Mouse (Mus musculus) kidney, postnatal 0 days (tissue): ENCODE measurements at regions not wholly inside any gene's neighbourhood (a gene's known extent, or its start where the extent isn't known, plus 50 kb on each side); places are given as distances from the start of the nearest gene placed in this dataset.
A peak's percentile ranks its signal among the peaks of the same experiment; 100 is the strongest.

ENCODE experiments used
- ATAC-seq: fragments of 200-750 bp; cut with Nextera tagmentation; replicated peaks from 2 replicates; pipeline ENCODE4 v1.8.0; 2017; ENCODE audit warnings: low read depth, moderate number of reproducible peaks, moderate TSS enrichment, moderate library complexity; ENCODE audit not compliant: low FRiP score
- DNase-seq: peaks from one replicate; pipeline ENCODE4 v3.0.0-alpha.2; 2016; ENCODE audit warnings: low spot score
- H3K27ac ChIP-seq: fragments of 300-500 bp; sonication (generic); 2 replicates; pipeline ENCODE4 v1.5.1; 2014; ENCODE audit warnings: mild to moderate bottlenecking
- H3K27me3 ChIP-seq: fragments of 300-500 bp; sonication (generic); 2 replicates; pipeline ENCODE4 v1.6.1; 2014; ENCODE audit warnings: low read length, mixed read lengths; ENCODE audit not compliant: insufficient read depth
- H3K36me3 ChIP-seq: fragments of 300-500 bp; sonication (generic); 2 replicates; pipeline ENCODE4 v1.6.1; 2014; ENCODE audit warnings: low read length, mixed read lengths; ENCODE audit not compliant: insufficient read depth
- H3K4me1 ChIP-seq: fragments of 300-500 bp; sonication (generic); replicated peaks from 2 replicates; pipeline ENCODE4 v1.6.1; 2014; ENCODE audit warnings: antibody characterized with exemption, low read length, mixed read lengths; ENCODE audit not compliant: insufficient read depth
- H3K4me2 ChIP-seq: fragments of 300-500 bp; sonication (generic); 2 replicates; pipeline ENCODE4 v1.6.1; 2014; ENCODE audit warnings: mild to moderate bottlenecking, low read length, moderate library complexity, mixed read lengths
- H3K4me3 ChIP-seq: fragments of 300-500 bp; sonication (generic); replicated peaks from 2 replicates; pipeline ENCODE4 v1.5.1; 2014; ENCODE audit warnings: low read depth, low read length
- H3K9ac ChIP-seq: fragments of 300-500 bp; sonication (generic); 2 replicates; pipeline ENCODE4 v1.6.1; 2014; ENCODE audit warnings: low read depth, low read length
- H3K9me3 ChIP-seq: fragments of 300-500 bp; sonication (generic); replicated peaks from 2 replicates; pipeline ENCODE4 v1.6.1; 2016; ENCODE audit warnings: low read length, inconsistent platforms, mixed read lengths
- CTCF ChIP-seq: IDR thresholded peaks from 2 replicates; pipeline ENCODE4 v1.5.1; 2016; ENCODE audit warnings: antibody characterized with exemption, low read depth, mild to moderate bottlenecking, moderate library complexity
- WGBS: fragments of 180-500 bp; shearing (Covaris S2); extraction: QIAGEN DNeasy Blood & Tissue Kit; methylation state at CpG from one replicate; pipeline ENCODE4 v1.1.7; 2014; 5-methylcytosine and 5-hydroxymethylcytosine counted together

GRCm38 (mm10) chr5:61613232-61613631 is 195.4 kb upstream of the G6pd2 start:
- no peak for ATAC-seq
- no peaks in the 10 kb centered on the region for H3K9me3 ChIP-seq
- H3K27ac ChIP-seq: no peak overlapping the region
- H3K9ac ChIP-seq: no peak overlapping the region
- no peaks in the 10 kb centered on the region for H3K27me3 ChIP-seq
- no peak for DNase-seq
- no peak overlapping the region for H3K4me2 ChIP-seq
- no peak overlapping the region for H3K4me3 ChIP-seq
- no peak for TF ChIP-seq CTCF
- H3K36me3 ChIP-seq: no peaks in the 10 kb centered on the region
- WGBS: 93% methylated on average over 3 of the region's 3 CpGs
- no peaks in the 10 kb centered on the region for H3K4me1 ChIP-seq

- no peaks in the 10 kb centered on the region for H3K36me3 ChIP-seq
- no peak overlapping the region for H3K4me3 ChIP-seq
- no peak overlapping the region for H3K27ac ChIP-seq
- DNase-seq (no peak), ATAC-seq (no peak)
- 93% methylated on average over 1 of the region's 1 CpGs for WGBS
- H3K4me1 ChIP-seq: no peaks in the 10 kb centered on the region
- no peak overlapping the region for H3K4me2 ChIP-seq
- no peaks in the 10 kb centered on the region for H3K27me3 ChIP-seq
- no peak for TF ChIP-seq CTCF
- H3K9me3 ChIP-seq: no peaks in the 10 kb centered on the region
- H3K9ac ChIP-seq: no peak overlapping the region
These were observed 178.2 kb upstream of the G6pd2 start for GRCm38 (mm10) chr5:61630398-61630797.

GRCm38 (mm10) chr5:61646711-61647110 is 161.9 kb upstream of the G6pd2 start:
- no peak overlapping the region for H3K4me3 ChIP-seq
- no peaks in the 10 kb centered on the region for H3K4me1 ChIP-seq
- H3K9me3 ChIP-seq: no peaks in the 10 kb centered on the region
- 52% methylated on average over 1 of the region's 1 CpGs for WGBS
- H3K4me2 ChIP-seq: no peak overlapping the region
- TF ChIP-seq CTCF: no peak
- no peak overlapping the region for H3K27ac ChIP-seq
- DNase-seq (peak; percentile 75), ATAC-seq (no peak)
- no peaks in the 10 kb centered on the region for H3K36me3 ChIP-seq
- no peaks in the 10 kb centered on the region for H3K27me3 ChIP-seq
- H3K9ac ChIP-seq: no peak overlapping the region
